Mouse (Mus musculus) spleen, postnatal 10 days (tissue): ENCODE data around the gene Manf.

Experiments used
- DNase-seq, 2 experiments: peaks; one replicate each; pipeline ENCODE4 v3.0.0; 2021 to 2022; ENCODE audit warnings: low spot score in 2 of 2

Manf gene

GRCm38 (mm10) chr9:106884996-106885900 is 6.5 kb downstream of the Manf start:
- DNase-seq = no peak

GRCm38 (mm10) chr9:106884306-106884705 is 7.5 kb downstream of the Manf start:
- DNase-seq = no peak

- DNase-seq = no peak
These were observed 8.7 kb downstream of the Manf start for GRCm38 (mm10) chr9:106883085-106883484.

GRCm38 (mm10) chr9:106882176-106882575 is 9.6 kb downstream of the Manf start:
- DNase-seq = no peak

GRCm38 (mm10) chr9:106881071-106881755 is 10.6 kb downstream of the Manf start:
- no peak for DNase-seq

- DNase-seq = no peak
These were observed 12.3 kb downstream of the Manf start for GRCm38 (mm10) chr9:106879471-106879870.

- DNase-seq = no peak
These were observed 15.1 kb downstream of the Manf start for GRCm38 (mm10) chr9:106876666-106877065.

- DNase-seq = no peak
These were observed 17.6 kb downstream of the Manf start for GRCm38 (mm10) chr9:106874216-106874615.

GRCm38 (mm10) chr9:106858036-106858435 is 33.7 kb downstream of the Manf start:
- no peak for DNase-seq

GRCm38 (mm10) chr9:106856664-106857063 is 35.1 kb downstream of the Manf start:
- no peak for DNase-seq

GRCm38 (mm10) chr9:106842800-106843199 is 49.0 kb downstream of the Manf start:
- no peak for DNase-seq

- no peak for DNase-seq
These were observed 51.2 kb downstream of the Manf start for GRCm38 (mm10) chr9:106840569-106840968.

GRCm38 (mm10) chr9:106822381-106823104 is 69.2 kb downstream of the Manf start:
- peak; percentile 85 to 91 for DNase-seq

GRCm38 (mm10) chr9:106821618-106822380 is 70.0 kb downstream of the Manf start, which contains the start of gene Dcaf1:
Gene Dcaf1, plus strand, starts transcription at chr9:106821874.
- peak; percentile 74 to 96 for DNase-seq

- peak in 1 of 2 experiments; percentile 12 for DNase-seq
These were observed 70.6 kb downstream of the Manf start for GRCm38 (mm10) chr9:106821050-106821617.

- DNase-seq = peak in 1 of 2 experiments; percentile 28
These were observed 72.6 kb downstream of the Manf start for GRCm38 (mm10) chr9:106819201-106819600.

GRCm38 (mm10) chr9:106818191-106818590 is 73.6 kb downstream of the Manf start:
- DNase-seq = no peak

GRCm38 (mm10) chr9:106806503-106806902 is 85.3 kb downstream of the Manf start:
- DNase-seq = no peak

GRCm38 (mm10) chr9:106790831-106791230 is 100.9 kb downstream of the Manf start:
- no peak for DNase-seq

- no peak for DNase-seq
These were observed 102.4 kb downstream of the Manf start for GRCm38 (mm10) chr9:106789363-106789762.

GRCm38 (mm10) chr9:106788812-106789321 is 102.9 kb downstream of the Manf start, which contains the start of gene Rad54l2:
Gene Rad54l2, minus strand, starts transcription at chr9:106789194.
- peak; percentile 86 to 88 for DNase-seq
